28 mouse cellular contexts compared by ENCODE assay signal in the genomic region with DNA sequence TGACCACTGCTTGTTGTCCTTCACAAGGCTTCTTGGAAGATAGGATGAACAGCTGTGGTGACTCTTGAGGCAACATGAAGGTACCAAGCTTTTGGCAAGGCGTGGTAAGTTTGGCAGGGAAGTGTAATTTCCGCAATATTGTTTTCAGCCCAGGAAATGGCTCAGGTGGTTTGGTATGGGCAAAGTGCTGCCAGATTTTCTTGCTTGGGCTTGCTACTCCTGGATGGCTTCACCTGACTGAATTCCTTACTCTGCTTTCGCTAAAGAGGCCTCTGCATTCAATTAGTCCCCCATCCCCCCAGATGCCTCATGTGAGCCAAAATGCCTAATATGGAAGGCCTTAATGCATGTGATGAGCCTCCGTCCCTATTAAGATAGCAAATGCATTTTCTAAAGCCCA.
DNase-seq lines count a peak whose midpoint lies in the region; ATAC-seq and TF ChIP-seq lines count a peak whose summit lies in the region.
"Had no signal": no experiment of that assay in that cellular context is flagged by ENCODE, and none has a peak within 500 bp of the region (broad histone marks: within the 10 kb centered on the region; RNA-seq: fewer than 3 reads in every experiment).

No protein-coding gene starts in this region.

- 80% methylated on average over 4 of the region's 4 CpGs for whole genome bisulfite sequencing in liver, adult 2 months
- WGBS in liver, embryonic 12.5 days (ENCODE audit: insufficient replicate concordance) = 68% methylated on average over 4 of the region's 4 CpGs

- intact Hi-C loops in heart, postnatal 36 days (cut with DNase I) = no loop called here

- no peak overlapping the region for H3K9ac ChIP-seq in liver, adult 2 months (ENCODE audit: low read depth, low read length)
- H3K9ac ChIP-seq in liver, embryonic 12.5 days = no peak overlapping the region
- H3K9ac ChIP-seq: forebrain, embryonic 12.5 days; forebrain, postnatal 0 days; heart, embryonic 12.5 days; hindbrain, embryonic 13.5 days; limb, embryonic 12.5 days; liver, postnatal 0 days; midbrain, embryonic 12.5 days had no signal

- H3K27ac ChIP-seq in liver, adult 2 months (replicated peaks; ENCODE audit: insufficient read depth, low read depth, low read length) = no peak overlapping the region
- H3K27ac ChIP-seq in liver, embryonic 12.5 days = no peak overlapping the region
- H3K27ac ChIP-seq in brown adipose tissue, adult 24 weeks (replicated peaks; ENCODE audit: low read depth, low read length) = 0 out of 2 replicates have a peak overlapping the region, but pooled peaks have one; percentile 21
- H3K27ac ChIP-seq: forebrain, embryonic 12.5 days; hindbrain, embryonic 13.5 days; layer of hippocampus, adult 2 months; left cerebral cortex, adult 2 months; limb, embryonic 12.5 days; midbrain, embryonic 12.5 days had no signal

- H3K27me3 ChIP-seq in liver, adult 2 months (ENCODE audit: control insufficient read depth, insufficient read depth, low read length) = no peaks in the 10 kb centered on the region
- no peaks in the 10 kb centered on the region for H3K27me3 ChIP-seq in liver, embryonic 12.5 days (replicated peaks)
- H3K27me3 ChIP-seq: forebrain, embryonic 12.5 days; heart, embryonic 12.5 days; hindbrain, embryonic 13.5 days; limb, embryonic 12.5 days; midbrain, embryonic 12.5 days had no signal

- H3K4me3 ChIP-seq in liver, adult 2 months (ENCODE audit: insufficient read depth, low read depth, low read length) = no peak overlapping the region
- no peak overlapping the region for H3K4me3 ChIP-seq in liver, embryonic 12.5 days
- no peak overlapping the region for H3K4me3 ChIP-seq in brown adipose tissue, adult 24 weeks (ENCODE audit: insufficient read depth, low read depth, low read length)
- H3K4me3 ChIP-seq: erythroblast, embryonic 14.5 days; forebrain, embryonic 12.5 days; heart, embryonic 12.5 days; hindbrain, embryonic 13.5 days; layer of hippocampus, adult 2 months; left cerebral cortex, adult 2 months; limb, embryonic 12.5 days; midbrain, embryonic 12.5 days had no signal

- H3K36me3 ChIP-seq in liver, adult 2 months (ENCODE audit: control insufficient read depth, insufficient read depth, low read length) = peaks cover 16% of the 10 kb centered on the region
- H3K36me3 ChIP-seq in liver, embryonic 12.5 days = no peaks in the 10 kb centered on the region
- H3K36me3 ChIP-seq: hindbrain, embryonic 13.5 days had no signal

- H3K4me1 ChIP-seq in liver, adult 2 months (ENCODE audit: control insufficient read depth, insufficient read depth, low read length) = peaks cover 22% of the 10 kb centered on the region
- H3K4me1 ChIP-seq in liver, embryonic 12.5 days = peaks cover 11% of the 10 kb centered on the region
- peaks cover 27% of the 10 kb centered on the region for H3K4me1 ChIP-seq in brown adipose tissue, adult 24 weeks (ENCODE audit: control insufficient read depth, insufficient read depth, insufficient read length, low read length)
- H3K4me1 ChIP-seq: forebrain, embryonic 12.5 days; midbrain, embryonic 12.5 days had no signal

- no peak overlapping the region for H3K4me2 ChIP-seq in liver, embryonic 12.5 days
- H3K4me2 ChIP-seq: forebrain, embryonic 12.5 days; heart, embryonic 12.5 days; hindbrain, embryonic 13.5 days; limb, embryonic 12.5 days; liver, embryonic 11.5 days; midbrain, embryonic 12.5 days had no signal

- TF ChIP-seq CTCF in liver, adult 2 months (IDR thresholded peaks at IDR 0.05; ENCODE audit: low read depth, low read length) = no peak

- peak; percentile 55 for DNase-seq in heart, adult 11 months
- no peak for DNase-seq in heart, postnatal 36 days
- peak; percentile 33 for DNase-seq in liver, adult 2 months (ENCODE audit: extremely low read depth, low read depth, low spot score)
- DNase-seq in fat pad, adult 2 months (ENCODE audit: extremely low read depth, low read depth, low spot score) = peak; percentile 74
- DNase-seq in thymus, postnatal 36 days = no peak
- DNase-seq: adrenal gland, postnatal 14 days; cerebellum, adult 11-12 months; cerebellum, adult 9-11 months; embryo, embryonic 11 days; forebrain, postnatal 0 days; gastrocnemius, postnatal 10 days; heart, adult 18-20 months; heart, postnatal 14 days; kidney, adult 18-20 months; kidney, postnatal 36 days; liver, postnatal 0 days; lung, postnatal 36 days had no signal

- no peaks in the 10 kb centered on the region for H3K9me3 ChIP-seq in liver, embryonic 12.5 days (replicated peaks)
- H3K9me3 ChIP-seq: forebrain, embryonic 12.5 days; heart, embryonic 12.5 days; hindbrain, embryonic 13.5 days; limb, embryonic 12.5 days; midbrain, embryonic 12.5 days had no signal

- ATAC-seq in liver, embryonic 12.5 days = no peak
- ATAC-seq: forebrain, postnatal 0 days; liver, postnatal 0 days had no signal

- TF ChIP-seq POLR2A in liver, adult 2 months (IDR thresholded peaks at IDR 0.05; ENCODE audit: extremely low read depth, insufficient read depth, low read length) = no peak

- H3K79me2 ChIP-seq in liver, adult 2 months (ENCODE audit: control insufficient read depth, insufficient read depth, low read length) = peaks cover 43% of the 10 kb centered on the region; the same call in 1 of the 2 replicates

Comparison
In these comparisons a context has a peak if more than half of its experiments do, and no peak if none do; other contexts are left out.
1. DNase-seq: peak in heart, adult 11 months (single experiment), liver, adult 2 months (single experiment) and fat pad, adult 2 months (single experiment); none in heart, postnatal 36 days (0 of 2) and thymus, postnatal 36 days (0 of 2).